Mouse (Mus musculus): Measurements from ENCODE around the gene Kctd4. TPM values are rescaled to one million over a fixed set of nuclear protein-coding genes. Genes with fewer than 3 reads are reported as not detected.

The Kctd4 gene
- not detected in 2 replicates for polyA plus RNA-seq (2012; rRNA removed)

DNA sequence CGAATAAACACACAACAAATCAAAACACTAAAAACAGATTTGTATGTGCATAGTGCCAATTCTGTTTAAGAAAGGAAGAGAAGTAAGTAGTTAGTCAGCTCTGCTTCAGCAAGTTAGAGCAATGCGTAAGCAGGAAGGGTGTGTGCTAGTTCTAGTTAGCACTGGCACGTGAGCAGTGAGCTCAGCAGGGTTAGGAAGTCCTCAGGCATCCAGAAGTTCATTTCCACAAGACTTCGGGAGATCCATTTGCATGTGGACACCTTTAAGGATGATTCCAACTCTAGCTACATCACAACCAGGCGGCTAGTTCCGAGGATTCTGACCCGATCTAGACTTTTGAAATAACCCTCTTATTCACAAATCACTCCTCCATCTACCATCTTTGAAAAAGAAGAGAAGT lies at the start of gene Kctd4:
TSS of gene Kctd4 (plus strand) at position 244 of the 400 bp plus-strand sequence.

DNA sequence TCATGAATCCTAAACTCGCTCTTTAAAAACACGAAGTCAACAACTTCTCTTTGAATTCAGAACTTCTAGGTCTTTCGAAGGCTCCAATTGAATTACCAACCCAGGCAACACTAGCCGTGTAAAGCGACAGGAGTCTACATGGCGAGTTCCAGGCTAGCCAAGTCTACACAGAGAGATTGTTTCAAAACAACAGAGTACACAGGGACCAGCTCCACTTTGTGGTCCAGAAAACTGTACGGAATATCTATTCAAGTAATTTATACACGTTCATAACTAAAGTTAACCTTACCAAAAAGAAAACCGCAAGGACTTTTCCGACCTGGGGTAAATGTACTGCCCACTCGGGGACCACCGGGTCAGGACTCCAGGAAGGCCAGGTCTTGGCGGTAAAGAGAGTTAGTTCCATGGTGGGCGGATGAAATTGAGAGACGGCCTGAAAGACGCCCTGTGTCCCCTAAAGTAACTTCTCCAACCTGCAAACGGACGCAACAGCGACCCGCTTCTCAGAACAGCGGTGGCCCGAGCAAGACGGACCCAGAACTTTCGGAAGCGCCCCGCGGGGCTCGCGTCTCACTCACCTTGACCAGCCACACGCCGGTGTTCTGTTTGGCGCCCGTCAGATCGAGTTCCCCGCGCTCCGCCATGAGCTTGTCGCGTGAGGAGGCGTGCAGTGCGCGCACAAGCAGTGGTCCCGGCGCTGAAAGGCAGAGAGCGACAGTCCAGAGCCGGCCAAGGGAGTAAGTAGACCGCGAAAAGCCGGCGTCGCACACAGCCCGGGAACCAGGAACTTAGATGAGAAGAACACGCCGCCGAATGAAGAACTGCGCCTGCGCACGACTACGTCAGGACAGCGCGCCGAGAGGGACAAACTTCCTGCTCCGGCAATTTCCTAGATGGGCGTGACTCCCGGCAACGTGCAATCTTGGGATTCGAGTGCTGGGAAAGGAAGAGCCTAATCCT lies 55.6 kb downstream of the Kctd4 start, which contains the start of gene Gtf2f2:
TSS of gene Gtf2f2 (minus strand) at position 764 of the 960 bp plus-strand sequence.

Other genes with a start within 250 kb of the Kctd4 start
- gene Cog3, start 200.5 kb upstream of the Kctd4 start, polyA plus RNA-seq (2012; rRNA removed) = 7.0 and 7.9 TPM in 2 replicates
- gene Slc25a30, start 168.0 kb upstream of the Kctd4 start, polyA plus RNA-seq (2012; rRNA removed) = 3.7 and 3.9 TPM in 2 replicates
- gene Tpt1, start 109.9 kb upstream of the Kctd4 start, polyA plus RNA-seq (2012; rRNA removed) = 1,386 and 1,637 TPM in 2 replicates
- 7.4 and 8.8 TPM in 2 replicates for gene Gtf2f2, start 55.9 kb downstream of the Kctd4 start, polyA plus RNA-seq (2012; rRNA removed)
- 2.9 and 3.0 TPM in 2 replicates for gene Gpalpp1, start 155.8 kb downstream of the Kctd4 start, polyA plus RNA-seq (2012; rRNA removed)
- 2.5 and 2.6 TPM in 2 replicates for gene Nufip1, start 155.9 kb downstream of the Kctd4 start, polyA plus RNA-seq (2012; rRNA removed)

Data from liver, embryonic 18 days (tissue).